Mouse (Mus musculus) megakaryocyte, embryonic 14.5 days (primary cell): ENCODE results near the gene Arhgap28.

ENCODE experiments used
- FLI1 ChIP-seq: IDR thresholded peaks from 2 replicates; pipeline ENCODE4 v1.6.1; 2012; ENCODE audit warnings: low read length, inconsistent platforms, mixed read lengths
- GATA1 ChIP-seq: IDR thresholded peaks from 3 replicates; pipeline ENCODE4 v1.6.1; 2012; ENCODE audit warnings: mixed read lengths, low read length, inconsistent platforms, borderline replicate concordance

DNA sequence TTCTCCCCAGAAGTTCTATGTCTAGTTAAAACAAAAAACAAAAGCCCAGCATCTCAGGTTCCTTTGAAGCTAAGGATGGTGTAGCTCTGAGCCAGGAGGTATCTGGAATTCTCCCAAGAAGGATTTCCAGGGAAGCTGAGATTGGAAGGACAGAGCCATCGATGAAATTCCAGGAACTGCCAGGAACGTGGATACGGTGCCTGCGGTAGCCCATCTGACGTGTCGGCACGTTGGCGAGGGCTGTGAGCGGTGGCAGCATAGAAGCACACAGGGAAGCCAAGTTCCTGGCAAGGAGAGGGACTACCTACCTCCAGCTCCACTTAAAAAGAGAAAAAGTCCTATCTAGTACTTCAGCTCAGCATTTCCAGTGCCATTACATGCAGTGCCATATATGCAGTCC, 115.8 kb downstream of the Arhgap28 start:
- TF ChIP-seq GATA1: no peak
- TF ChIP-seq FLI1: no peak
